Mouse (Mus musculus) ES-E14 (cell line): ENCODE results near the gene Tyw5. TPM values are rescaled to one million over a fixed set of nuclear protein-coding genes. Genes with fewer than 3 reads are reported as not detected.

ENCODE experiments used
- DNase-seq: peaks from one replicate; pipeline ENCODE4 v3.0.0-alpha.2; 2013; ENCODE audit warnings: low read depth, low spot score
- H3K27ac ChIP-seq: 2 replicates; pipeline ENCODE4 v1.5.1; 2012; ENCODE audit warnings: low read depth, mild to moderate bottlenecking, low read length, moderate library complexity, mixed read lengths; ENCODE audit not compliant: poor library complexity, insufficient read depth, severe bottlenecking
- H3K36me3 ChIP-seq: 2 replicates; pipeline ENCODE4 v1.6.1; 2012; ENCODE audit warnings: mild to moderate bottlenecking, low read length, moderate library complexity, mixed read lengths; ENCODE audit not compliant: control insufficient read depth, poor library complexity, insufficient read depth, severe bottlenecking
- H3K4me1 ChIP-seq, 2 experiments: fragments of 150-350 bp in 1 of 2; sonication (generic) in 1 of 2; 2 replicates each; pipeline ENCODE4 v1.6.1; 2012; ENCODE audit warnings: low read length in 2 of 2, mild to moderate bottlenecking in 1 of 2, mixed read lengths in 1 of 2; ENCODE audit not compliant: control insufficient read depth in 2 of 2, insufficient read depth in 2 of 2, poor library complexity in 1 of 2
- H3K4me3 ChIP-seq, 2 experiments: fragments of 150-350 bp in 1 of 2; sonication (generic) in 1 of 2; 2 replicates each; pipeline ENCODE4 v1.5.1; 2012; ENCODE audit warnings: low read length in 2 of 2, low read depth in 1 of 2, mild to moderate bottlenecking in 1 of 2, mixed read lengths in 1 of 2; ENCODE audit not compliant: insufficient read depth in 1 of 2, poor library complexity in 1 of 2, severe bottlenecking in 1 of 2
- H3K9ac ChIP-seq: 2 replicates; pipeline ENCODE4 v1.6.1; 2012; ENCODE audit warnings: low read depth, mild to moderate bottlenecking, low read length, mixed read lengths; ENCODE audit not compliant: poor library complexity, insufficient read depth, severe bottlenecking
- H3K9me3 ChIP-seq: fragments of 150-350 bp; sonication (generic); 2 replicates; pipeline ENCODE4 v1.6.1; 2012; ENCODE audit warnings: low read depth, mild to moderate bottlenecking, low read length; ENCODE audit not compliant: control insufficient read depth, insufficient read depth
- CHD2 ChIP-seq: IDR thresholded peaks from 2 replicates; pipeline ENCODE4 v1.6.1; 2014; ENCODE audit warnings: mild to moderate bottlenecking, low read depth, low read length, inconsistent platforms
- HCFC1 ChIP-seq: IDR thresholded peaks from 2 replicates; pipeline ENCODE4 v1.6.1; 2012; ENCODE audit warnings: low read length, inconsistent platforms, borderline replicate concordance; ENCODE audit not compliant: insufficient read depth
- MAFK ChIP-seq: IDR thresholded peaks from 2 replicates; pipeline ENCODE4 v1.6.1; 2014; ENCODE audit warnings: mild to moderate bottlenecking, low read depth, low read length, inconsistent platforms; ENCODE audit not compliant: insufficient read depth
- ZC3H11A ChIP-seq: IDR thresholded peaks from 2 replicates; pipeline ENCODE4 v1.6.1; 2012; ENCODE audit warnings: low read depth, mild to moderate bottlenecking, inconsistent platforms, low read length, borderline replicate concordance
- ZNF384 ChIP-seq: IDR thresholded peaks from 2 replicates; pipeline ENCODE4 v1.6.1; 2012; ENCODE audit warnings: low read depth, low read length, inconsistent platforms
- in situ Hi-C, 2 experiments: fragments of 600-800 bp; cut with MboI; formaldehyde crosslinking; loops; one replicate each; pipeline ENCODE4 v1.15.1; 2025; ENCODE audit warnings: low sequenced_read_pairs in 2 of 2, inconsistent platforms in 1 of 2; ENCODE audit not compliant: unreplicated experiment in 2 of 2
- total RNA-seq: library from RNA; depleted of rRNA; stranded (reverse); fragments of 300-350 nt; gene quantifications from 2 replicates; pipeline ENCODE4 v1.2.3, GENCODE M21; 2012

Tyw5 gene
- total RNA-seq, 1 experiment: 25.5 TPM

- no peaks in the 10 kb centered on the region for H3K9me3 ChIP-seq
- TF ChIP-seq ZC3H11A: no peak
- in situ Hi-C loops: loop anchor here in 1 of 2 experiments (25.0 kb wide), 1 partner anchor 885 kb away; the partner anchor contains the start of gene Aox2
- H3K4me1 ChIP-seq: no peaks in the 10 kb centered on the region
- no peak overlapping the region for H3K27ac ChIP-seq
- no peak overlapping the region for H3K4me3 ChIP-seq
- no peaks in the 10 kb centered on the region for H3K36me3 ChIP-seq
- no peak overlapping the region for H3K9ac ChIP-seq
- no peak for DNase-seq
Observed at GRCm38 (mm10) chr1:57402116-57402515, 4.8 kb downstream of the Tyw5 start.

GRCm38 (mm10) chr1:57400877-57401276 is 6.0 kb downstream of the Tyw5 start:
- Histone ChIP-seq H3K9me3 (no peaks in the 10 kb centered on the region), H3K9ac (no peak overlapping the region), H3K27ac (no peak overlapping the region), H3K36me3 (no peaks in the 10 kb centered on the region; the same call in 1 of the 2 replicates), H3K4me3 (no peak overlapping the region), H3K4me1 (no peaks in the 10 kb centered on the region)
- in situ Hi-C loops: loop anchor here in 1 of 2 experiments (25.0 kb wide), 1 partner anchor 886 kb away; the partner anchor contains the start of gene Aox2
- no peak for DNase-seq
- TF ChIP-seq HCFC1: no peak
- TF ChIP-seq MAFK: no peak
- TF ChIP-seq ZC3H11A: no peak
- TF ChIP-seq ZNF384: no peak
- TF ChIP-seq CHD2: no peak

- H3K9me3 ChIP-seq: no peaks in the 10 kb centered on the region
- no peak for DNase-seq
- no peaks in the 10 kb centered on the region; the same call in 1 of the 2 replicates for H3K36me3 ChIP-seq
- no peak overlapping the region for H3K9ac ChIP-seq
- H3K27ac ChIP-seq: no peak overlapping the region
- no peak overlapping the region for H3K4me3 ChIP-seq
- H3K4me1 ChIP-seq: no peaks in the 10 kb centered on the region
- in situ Hi-C loops: loop anchor here in 1 of 2 experiments (25.0 kb wide), 1 partner anchor 887 kb away; the partner anchor contains the start of gene Aox2
- no peak for TF ChIP-seq MAFK
- no peak for TF ChIP-seq ZC3H11A
- no peak for TF ChIP-seq ZNF384
- TF ChIP-seq HCFC1: no peak
- no peak for TF ChIP-seq CHD2
Observed at GRCm38 (mm10) chr1:57400321-57400720, 6.6 kb downstream of the Tyw5 start.

- in situ Hi-C loops: no loop called here
- no peak for TF ChIP-seq HCFC1
- TF ChIP-seq ZNF384: no peak
- 0 out of 2 replicates have a peak, but pooled peaks have one; percentile 29 for TF ChIP-seq ZC3H11A
- Histone ChIP-seq H3K9me3 (no peaks in the 10 kb centered on the region), H3K36me3 (peaks cover 2% of the 10 kb centered on the region; the same call in 1 of the 2 replicates), H3K4me3 (no peak overlapping the region), H3K4me1 (no peaks in the 10 kb centered on the region), H3K27ac (no peak overlapping the region), H3K9ac (no peak overlapping the region)
- peak; percentile 50 for DNase-seq
Observed at GRCm38 (mm10) chr1:57394051-57394450, 12.8 kb downstream of the Tyw5 start.

GRCm38 (mm10) chr1:57392417-57392816 is 14.5 kb downstream of the Tyw5 start:
- H3K4me3 ChIP-seq: no peak overlapping the region
- no peak for DNase-seq
- no peaks in the 10 kb centered on the region for H3K4me1 ChIP-seq
- no peaks in the 10 kb centered on the region for H3K9me3 ChIP-seq
- H3K36me3 ChIP-seq: peaks cover 2% of the 10 kb centered on the region; the same call in 1 of the 2 replicates
- no peak overlapping the region for H3K9ac ChIP-seq
- H3K27ac ChIP-seq: no peak overlapping the region
- in situ Hi-C loops: no loop called here
- TF ChIP-seq CHD2 (no peak), MAFK (no peak), ZNF384 (no peak), HCFC1 (no peak), ZC3H11A (no peak)
